Mouse (Mus musculus): ENCODE data around the gene Zbed4.
"Not testable (repeated sequence)": the region's sequence is repeated elsewhere in the genome, so short reads cannot be mapped to it uniquely, and the experiment has no call there.

Zbed4 gene

DNA sequence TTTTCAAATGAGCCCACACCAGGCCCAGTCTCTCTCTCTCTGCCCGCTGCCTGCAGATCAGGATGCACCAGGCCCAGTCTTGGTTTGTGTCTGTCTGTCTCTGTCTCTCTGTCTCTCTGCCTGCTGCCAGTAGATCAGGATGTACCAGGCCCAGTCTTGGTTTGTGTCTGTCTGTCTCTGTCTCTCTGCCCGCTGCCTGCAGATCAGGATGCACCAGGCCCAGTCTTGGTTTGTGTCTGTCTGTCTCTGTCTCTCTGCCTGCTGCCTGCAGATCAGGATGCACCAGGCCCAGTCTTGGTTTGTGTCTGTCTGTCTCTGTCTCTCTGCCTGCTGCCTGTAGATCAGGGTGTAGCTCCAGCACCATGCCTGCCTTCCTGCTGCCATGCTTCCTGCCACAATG, 62.4 kb downstream of the Zbed4 start:
- not testable (repeated sequence) for DNase-seq

DNA sequence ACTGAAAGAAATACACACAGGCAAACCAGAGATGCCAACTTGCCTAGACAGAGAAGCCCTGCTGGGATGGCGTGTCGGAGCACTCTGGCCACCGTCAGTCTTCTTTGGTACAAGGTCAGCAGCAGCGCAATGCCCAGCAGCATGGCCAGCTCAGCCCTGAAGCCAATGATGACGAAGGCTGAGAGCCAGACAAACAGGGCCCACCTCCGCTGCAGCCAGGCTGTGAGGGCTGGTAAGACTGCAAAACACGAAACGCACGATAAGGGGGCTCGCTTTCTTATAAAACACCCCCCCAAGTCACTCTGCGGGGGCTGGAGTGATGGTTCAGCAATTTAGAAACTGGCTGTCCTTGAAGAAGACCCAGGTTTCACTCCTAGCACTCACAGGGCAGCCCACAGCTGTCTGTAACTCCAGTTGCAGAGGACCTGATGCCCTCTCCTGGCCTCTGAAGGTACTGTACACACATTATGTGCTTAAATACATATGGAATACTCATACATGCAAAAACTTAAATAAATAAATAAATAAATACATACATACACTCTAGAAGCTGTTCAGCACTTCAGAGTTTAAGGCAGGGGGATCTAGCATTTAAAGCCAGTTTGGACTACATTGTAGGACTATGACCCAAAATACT, 63.1 kb downstream of the Zbed4 start:
- DNase-seq, result no peak

DNA sequence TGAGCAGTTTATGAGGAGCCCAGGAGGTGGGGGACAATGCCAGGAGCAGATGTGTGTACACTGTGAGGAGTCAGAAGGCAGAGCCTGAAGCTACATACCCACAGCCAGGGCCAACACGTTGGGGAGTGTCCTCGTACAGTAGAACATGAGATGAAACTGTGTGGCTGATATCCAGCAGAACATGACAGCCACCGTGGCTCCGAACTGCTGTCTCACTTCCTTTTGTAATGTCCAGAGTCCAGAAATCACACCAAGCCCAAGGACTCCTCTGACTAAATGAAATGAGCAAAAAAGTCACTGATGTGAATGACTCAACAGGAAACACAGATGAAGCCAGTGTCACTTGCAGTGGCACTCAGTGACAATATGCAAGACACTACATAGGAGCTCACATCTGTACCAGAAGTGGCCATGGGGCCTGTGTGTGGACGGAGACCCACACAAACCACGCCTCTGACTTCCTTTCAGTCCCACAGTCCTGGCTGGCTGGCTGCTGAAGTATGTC, 63.8 kb downstream of the Zbed4 start:
- DNase-seq, result no peak

DNA sequence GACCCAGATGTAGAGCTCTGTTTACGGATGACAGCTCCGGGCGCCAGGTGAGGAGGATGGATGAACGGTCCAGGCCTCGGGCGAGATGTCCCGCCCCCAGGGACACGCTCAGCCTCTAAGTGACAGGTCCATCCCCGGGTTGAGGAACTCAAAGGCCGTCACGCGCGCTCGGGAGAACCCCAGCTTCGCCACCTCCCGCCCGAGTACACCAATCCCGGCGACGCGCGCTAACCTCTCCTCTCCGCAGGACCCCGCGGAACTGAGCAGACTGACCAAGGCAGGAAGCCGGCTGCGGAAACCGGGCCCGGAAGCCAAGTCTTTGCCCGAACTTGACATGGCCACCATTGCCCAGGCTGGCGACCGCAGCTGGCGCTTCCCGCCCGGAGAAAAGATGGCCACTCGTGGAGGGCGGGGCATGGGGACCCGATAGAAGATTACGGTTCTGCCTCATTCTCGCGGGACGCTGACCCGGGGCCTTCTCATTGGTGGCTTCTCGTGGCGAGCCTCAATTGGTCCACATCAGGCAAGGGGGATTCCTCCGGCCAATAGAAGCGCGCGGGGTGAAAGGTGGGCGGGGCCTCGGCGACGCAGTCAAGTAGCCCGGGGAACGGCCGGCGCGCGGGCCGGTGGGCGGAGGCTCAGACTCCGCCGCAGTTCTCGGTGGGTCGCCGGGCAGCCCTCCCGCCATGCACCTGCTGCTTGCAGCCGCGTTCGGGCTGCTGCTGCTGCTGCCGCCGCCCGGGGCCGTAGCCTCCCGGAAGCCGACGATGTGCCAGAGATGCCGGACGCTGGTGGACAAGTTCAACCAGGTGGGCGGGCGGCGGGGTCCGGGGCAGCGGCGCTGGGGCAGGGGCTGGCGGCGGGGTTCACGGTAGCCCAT, 67.8 kb downstream of the Zbed4 start, which contains the start of the genes Alg12 and Creld2:
TSS of gene Alg12 (minus strand) at position 293 of the 880 bp plus-strand sequence.
TSS of gene Creld2 (plus strand) at position 621 of the 880 bp plus-strand sequence.
- DNase-seq, result peak; percentile 99

DNA sequence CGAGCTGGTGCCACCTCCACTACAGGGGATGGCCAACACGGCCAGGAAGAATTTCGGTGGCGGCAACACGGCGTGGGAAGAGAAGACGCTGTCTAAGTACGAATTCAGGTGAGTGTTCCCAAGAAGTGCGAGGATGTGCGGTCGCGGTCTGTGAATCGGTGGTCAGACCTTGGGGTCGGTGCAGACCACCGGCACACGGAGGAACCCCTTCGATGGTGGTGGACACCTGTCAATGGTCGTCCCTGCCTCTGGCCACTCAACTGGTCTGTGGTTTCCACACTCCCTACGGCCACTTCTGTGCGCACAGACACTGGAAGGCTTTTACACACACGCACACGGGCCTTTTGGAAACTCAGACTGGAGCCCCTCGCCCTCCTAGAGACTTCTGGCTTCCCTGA, 68.4 kb downstream of the Zbed4 start:
- DNase-seq, result no peak

DNA sequence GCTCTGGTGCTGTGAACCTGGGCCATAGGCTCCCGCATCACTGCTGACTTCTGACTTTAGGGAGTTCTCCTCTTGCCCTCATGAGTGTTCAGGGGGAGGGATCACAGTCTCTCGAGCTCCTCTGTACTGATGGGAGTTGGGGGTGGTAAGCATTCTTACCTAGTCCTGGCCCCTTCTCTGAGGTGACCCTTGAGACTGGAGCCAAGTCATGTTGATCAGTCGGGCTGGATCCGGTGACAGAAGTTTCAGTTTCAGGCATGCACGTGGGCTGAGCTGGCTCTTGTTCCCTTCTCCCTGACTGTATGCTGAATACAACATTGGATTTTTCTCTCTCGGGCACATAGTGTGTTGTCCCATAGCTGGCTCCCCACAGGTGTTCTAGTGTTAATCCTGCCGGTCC, 69.9 kb downstream of the Zbed4 start:
- DNase-seq, result no peak

DNA sequence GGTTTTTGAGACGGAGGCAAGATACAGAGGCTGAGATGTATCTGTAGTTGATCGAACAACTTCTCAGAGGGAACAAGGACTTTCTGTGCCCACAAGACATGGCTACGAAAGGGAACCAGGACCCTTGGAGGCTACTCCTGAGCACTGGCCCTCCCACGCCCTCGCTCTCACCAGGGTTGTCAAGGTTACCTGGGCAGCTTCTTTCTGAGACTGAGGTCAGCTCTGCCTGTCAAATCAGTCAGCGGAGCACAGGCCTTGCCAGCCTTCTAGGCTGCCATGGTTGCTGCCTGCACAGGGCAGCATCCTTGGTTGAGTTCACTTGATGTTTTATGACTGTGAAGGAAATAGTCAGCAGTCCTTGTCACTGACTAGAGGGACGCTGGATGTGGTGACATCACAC, 71.1 kb downstream of the Zbed4 start:
- no peak for DNase-seq

DNA sequence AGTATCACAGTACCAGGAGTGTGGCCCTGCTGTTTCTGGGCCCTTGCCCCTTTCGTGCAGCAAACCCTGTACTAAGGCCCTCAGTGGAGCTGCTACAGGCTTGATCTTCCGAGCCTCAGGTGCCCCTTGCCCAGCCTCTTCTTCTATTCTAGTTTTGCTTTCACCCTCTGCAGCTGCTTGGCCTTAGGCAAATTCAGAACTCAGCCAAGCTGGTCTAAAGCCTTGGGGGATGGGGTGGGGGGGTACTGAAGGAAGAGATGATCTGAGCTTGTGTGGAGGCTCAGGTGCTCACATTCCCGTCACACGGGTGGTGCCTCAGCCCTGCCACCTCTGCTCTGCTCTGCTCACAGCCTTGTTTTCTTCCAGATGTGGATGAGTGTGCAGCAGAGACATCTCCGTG, 71.9 kb downstream of the Zbed4 start:
- DNase-seq, result no peak

DNA sequence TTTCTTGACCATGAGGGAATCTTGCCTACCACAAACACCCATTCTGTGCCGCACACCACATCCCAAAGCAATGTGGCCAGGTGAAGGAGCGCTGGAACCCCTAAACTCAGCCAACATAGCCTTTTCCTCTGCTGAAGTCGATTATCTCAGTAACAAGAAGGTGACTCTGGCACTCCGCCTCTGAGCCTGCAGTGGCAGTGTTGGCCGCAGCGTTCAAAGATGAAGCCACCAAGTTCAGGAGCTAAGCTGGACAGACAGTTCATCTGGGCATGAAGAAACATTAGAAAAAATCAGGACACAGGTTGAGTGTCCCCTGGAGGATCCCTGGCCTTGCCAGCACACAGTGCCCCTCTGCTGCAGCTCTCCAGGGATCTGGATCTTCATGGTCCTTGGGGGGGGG, 76.0 kb downstream of the Zbed4 start:
- DNase-seq, result no peak

DNA sequence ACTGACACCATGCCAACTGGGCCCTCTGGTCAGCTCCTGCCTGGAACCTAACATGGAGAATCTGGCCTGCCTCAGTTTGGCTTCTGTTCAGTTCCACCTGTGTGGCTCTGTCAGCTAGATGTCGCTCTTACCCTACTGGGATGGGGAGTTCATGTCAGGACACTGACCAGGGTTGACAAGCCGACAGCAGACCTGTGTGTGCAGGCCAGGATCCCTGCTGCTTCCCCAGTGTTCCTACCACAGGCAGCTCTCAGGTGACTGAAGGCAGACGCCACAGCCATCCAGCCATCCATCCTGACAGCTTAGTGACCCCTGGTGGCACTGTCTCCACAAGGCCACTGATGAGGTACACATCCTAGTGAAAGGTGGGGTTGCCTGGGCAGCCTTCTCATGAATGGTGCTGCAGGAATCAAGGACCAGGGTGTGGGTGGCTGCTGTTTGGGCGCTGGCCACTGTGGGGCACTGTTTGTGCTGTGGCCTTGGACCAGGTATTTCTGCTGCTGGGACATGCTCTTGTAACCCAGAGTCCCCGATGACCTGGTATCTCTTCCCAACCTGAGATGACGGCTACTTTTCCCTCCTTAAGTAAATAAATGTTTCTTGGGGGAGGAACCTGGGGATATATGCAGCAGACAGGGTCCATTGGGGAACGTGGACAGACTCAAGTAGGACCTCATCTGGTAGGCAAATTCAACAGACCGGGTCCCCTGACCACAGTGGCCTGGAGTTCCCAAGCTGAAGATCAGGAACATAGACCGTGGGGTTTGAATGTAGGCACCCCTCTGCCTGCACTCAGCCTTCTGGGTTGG, 76.7 kb downstream of the Zbed4 start:
- peak; percentile 89 for DNase-seq

DNA sequence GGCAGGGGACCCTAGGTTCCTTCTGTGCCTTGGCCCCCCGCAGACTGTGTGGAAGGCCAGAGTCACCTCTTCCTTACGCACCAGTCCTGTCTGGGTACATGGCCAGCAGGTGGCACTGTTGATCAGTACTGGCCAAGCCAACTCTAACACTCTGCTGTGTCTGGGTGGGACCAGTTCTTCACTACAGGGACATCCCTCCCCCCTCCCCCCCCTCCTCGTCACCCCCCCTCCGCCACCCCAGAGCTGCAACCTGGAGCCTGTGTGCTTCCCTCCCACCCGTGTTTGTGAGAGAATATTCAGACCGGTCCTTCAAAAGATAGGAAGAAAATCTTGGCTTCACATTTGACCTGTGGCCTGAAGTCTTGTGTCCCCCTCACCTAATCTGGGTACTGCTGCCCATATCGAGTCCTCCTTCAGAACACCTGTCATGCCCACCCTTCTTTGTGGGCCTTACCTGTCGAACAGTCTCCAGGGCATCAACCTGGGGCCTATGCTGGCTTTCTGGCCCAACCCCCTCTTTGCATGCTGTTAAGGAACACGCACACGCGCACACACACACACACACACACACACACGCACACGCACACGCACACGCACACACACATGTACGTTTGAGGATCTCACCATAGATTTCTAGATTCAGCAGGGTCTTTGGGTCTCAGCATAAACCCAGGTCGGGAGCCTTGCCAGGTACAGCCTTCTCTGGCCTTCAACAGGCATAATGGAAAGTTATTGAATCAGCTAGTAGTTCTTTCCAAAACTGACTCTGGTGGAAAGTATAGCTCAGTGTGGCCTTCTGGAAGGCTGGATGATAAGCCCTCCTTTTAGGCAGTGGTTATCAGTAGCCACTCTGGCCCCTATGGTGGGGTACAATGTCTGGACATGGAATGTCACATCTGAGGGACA, 77.6 kb downstream of the Zbed4 start:
- peak; percentile 90 for DNase-seq

DNA sequence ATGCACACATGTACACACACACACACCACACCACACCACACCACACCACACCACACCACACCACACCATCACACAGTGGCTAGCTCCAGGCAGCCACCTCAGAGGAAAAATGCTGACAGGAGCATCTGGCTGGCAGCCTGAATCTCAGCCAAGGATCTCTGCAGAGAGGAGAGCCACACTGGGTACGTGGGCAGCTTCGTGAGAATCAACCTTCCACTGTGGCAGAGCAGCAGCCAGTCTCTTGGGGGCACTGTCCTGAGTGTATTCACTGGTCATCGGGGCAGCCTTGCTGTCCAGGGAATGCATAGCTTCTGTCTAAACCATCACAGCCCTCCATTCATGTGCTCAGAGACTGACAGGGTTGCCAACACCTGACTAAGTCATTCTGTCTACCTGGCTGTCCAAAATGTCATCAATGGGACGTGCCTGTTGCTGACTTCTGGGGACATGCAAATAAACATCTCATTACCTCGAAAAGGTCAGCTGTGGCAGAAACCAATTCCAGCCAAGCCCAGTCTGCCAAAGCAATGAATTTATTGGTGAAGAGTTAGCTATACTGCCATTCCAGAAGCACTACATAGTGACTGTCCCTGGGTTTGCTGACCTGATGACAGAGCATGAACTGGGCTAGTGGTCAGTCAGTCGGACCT, 78.5 kb downstream of the Zbed4 start:
- DNase-seq, result peak; percentile 16

DNA sequence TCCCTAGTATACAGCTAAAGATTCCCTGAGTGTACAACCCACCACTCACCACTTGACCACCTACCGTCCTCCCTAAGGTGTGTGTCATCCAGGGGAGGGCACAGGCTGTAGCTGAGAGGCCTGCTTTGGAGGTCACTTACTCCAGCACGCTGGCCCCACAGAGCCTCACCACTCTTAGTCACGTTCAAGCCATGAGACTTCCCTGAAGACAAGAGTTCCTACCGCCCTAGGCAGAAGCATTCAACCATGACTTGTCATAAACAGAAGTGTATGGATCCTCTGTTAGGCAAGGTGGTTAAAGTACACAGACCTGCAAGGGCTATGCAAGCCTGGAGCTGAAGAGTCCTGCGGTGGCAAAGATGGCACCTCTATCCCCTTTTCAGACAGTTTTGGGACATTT, 79.2 kb downstream of the Zbed4 start:
- DNase-seq, result no peak

DNA sequence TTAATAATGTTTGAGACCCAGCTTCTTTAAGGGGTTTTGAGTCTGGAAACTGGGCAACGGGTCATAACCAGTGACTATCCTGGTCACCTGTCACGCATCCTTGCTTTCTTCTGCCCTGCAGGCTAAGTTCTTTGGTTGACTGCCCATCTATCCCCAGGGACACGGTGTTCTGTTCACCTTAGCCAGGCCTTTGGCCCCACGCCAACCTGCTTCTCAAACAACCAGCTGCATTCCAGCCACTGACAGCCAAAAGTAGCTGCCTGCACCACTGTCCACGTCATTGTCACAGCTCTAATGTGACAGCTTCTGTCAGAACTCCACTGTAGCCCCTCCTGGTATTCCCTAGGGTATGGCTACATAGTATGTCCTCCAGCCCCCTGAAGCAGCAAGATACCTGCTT, 80.0 kb downstream of the Zbed4 start:
- DNase-seq, result no peak

DNA sequence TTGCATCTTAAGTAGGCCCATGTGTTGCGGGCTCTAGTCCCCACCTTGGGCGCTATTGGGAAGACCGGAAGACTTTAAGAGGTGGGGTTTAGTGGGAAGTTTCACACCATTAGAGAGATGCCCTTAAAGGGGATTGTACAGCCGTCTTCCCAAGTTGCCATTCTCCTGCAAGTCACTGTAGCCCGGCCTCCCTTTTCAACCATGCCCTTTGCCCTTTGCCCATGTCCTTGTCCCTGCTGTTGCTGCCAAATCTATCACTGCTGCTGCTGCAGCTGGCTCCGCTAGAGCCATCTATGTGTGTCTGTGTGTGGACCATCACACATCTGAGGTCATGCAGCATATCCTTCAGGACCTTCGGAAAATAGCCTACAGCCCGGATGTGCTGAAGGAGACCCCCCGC, 81.1 kb downstream of the Zbed4 start:
- DNase-seq, result no peak
